Mouse (Mus musculus) cerebellum, postnatal 36 days (tissue): ENCODE results near the gene Carmil2.

Experiments
- DNase-seq, 2 experiments: peaks; one replicate each; pipeline ENCODE4 v3.0.0; 2021 to 2022; ENCODE audit warnings: mixed read lengths in 2 of 2

Carmil2 gene

DNA sequence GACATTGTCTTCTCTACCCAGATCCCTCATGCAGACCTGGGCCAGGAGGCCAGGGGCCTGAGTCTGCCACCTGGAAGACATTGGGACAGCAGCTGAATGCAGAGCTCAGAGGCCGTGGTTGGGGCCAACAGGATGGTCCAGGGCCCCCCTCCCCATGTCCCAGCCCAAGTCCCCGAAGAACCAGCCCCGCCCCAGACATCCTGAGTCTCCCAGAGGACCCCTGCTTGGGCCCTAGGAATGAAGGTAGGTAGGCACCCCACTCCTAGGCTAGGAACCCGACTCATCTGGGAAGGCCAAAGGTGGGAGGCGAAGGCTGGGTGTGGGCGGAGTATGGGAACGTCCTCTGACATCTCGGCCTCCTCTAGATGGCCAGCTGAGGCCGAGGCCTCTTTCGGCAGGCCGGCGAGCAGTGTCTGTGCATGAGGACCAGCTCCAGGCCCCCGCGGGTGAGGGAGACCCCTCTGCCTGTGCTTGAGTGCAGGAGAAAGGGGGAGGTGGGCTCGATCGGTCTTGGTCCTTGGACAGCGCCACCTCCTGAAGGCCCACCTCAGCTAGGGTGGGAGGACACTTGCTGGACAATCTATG lies 11.2 kb downstream of the Carmil2 start:
- DNase-seq = no peak

DNA sequence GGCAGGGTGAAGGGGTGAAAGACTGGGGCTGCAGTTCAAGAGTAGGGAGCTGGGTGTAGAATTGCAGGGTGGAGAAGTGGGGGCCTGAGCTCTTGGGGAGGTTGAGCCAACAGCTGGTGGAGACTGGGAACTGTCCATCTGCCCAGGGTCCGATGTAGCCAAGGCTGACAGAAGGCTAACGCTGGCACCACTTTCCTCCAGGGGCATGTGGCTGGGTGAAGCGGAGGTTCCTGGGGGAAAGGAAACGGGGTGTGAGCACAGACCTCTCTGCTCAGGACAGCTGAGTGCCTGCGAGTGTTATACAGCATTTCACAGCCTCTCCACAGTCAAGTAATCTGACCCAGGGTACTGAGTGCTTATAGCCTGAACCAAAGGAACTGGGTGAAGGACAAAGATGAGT lies 12.7 kb downstream of the Carmil2 start:
- DNase-seq = no peak

GRCm38 (mm10) chr8:105699488-105700215 lies 13.6 kb downstream of the Carmil2 start:
- no peak for DNase-seq

DNA sequence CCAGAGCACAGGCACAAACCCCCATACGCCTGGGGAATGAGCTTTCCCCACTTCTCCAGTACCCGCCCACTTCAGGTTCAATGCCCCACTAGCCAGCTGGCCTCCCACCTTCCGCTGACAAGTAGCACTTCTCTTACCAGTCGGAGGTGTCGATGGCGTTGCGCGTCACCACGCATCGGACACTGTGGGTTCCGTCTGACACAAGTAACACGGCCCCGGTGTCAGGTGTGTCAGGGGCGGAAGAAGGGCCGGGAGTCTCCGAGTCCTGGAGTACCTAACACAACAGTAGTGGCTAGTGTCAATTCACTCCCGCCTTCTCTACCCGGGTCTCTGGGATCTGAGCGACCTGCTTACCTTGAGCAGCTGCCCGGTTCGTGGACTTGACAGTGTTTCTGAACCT lies 14.5 kb downstream of the Carmil2 start:
- DNase-seq = peak in 1 of 2 experiments; percentile 64

DNA sequence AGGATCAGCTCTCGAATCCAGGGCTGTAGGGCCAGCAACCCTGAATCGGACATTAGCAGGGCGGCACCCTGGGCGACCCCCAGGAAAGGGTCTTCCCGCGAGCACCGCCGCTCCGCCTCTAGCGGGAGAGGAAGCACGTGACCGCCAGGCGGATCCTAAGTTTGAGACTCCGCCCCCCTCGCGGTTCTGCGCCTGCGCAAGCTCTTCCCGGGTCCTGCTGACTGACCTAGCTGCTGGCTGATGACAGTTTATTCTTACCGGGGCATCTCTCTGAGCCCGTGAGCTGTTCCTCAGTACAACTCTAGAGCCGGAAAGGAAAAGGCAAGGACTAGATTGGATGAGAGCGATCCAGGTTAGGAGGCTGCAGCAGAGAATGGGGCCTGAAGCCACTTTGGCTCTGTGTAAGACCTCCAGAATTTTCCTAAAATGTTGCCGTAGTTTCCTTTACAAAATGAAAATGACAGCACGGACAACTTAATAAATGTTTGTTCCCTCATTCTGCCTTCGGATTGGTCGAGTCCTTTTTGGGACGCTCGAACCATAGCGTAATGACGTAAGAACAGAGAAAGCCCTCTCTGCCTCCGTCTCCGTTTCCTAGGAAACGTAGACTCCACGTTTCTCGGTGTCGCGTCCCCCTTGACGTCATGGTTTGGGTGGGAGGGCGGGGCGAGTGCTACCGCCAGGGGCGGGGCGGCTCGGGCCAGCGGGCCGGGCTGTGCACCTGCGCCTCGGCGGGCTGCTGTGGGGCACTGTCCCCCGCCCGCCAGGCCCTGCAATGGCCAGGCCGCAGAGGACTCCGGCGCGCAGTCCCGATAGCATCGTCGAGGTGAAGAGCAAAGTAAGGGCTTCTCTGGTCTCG lies 15.1 kb downstream of the Carmil2 start, which contains the start of the genes Acd and Pard6a:
Acd (minus strand) TSS at position 137 of the 859 bp plus-strand sequence.
Pard6a (plus strand) TSS at position 183 of the 859 bp plus-strand sequence.
- peak; percentile 96 to 97 for DNase-seq

GRCm38 (mm10) chr8:105702001-105702401 lies 15.9 kb downstream of the Carmil2 start:
- DNase-seq = peak; percentile 41 to 43

DNA sequence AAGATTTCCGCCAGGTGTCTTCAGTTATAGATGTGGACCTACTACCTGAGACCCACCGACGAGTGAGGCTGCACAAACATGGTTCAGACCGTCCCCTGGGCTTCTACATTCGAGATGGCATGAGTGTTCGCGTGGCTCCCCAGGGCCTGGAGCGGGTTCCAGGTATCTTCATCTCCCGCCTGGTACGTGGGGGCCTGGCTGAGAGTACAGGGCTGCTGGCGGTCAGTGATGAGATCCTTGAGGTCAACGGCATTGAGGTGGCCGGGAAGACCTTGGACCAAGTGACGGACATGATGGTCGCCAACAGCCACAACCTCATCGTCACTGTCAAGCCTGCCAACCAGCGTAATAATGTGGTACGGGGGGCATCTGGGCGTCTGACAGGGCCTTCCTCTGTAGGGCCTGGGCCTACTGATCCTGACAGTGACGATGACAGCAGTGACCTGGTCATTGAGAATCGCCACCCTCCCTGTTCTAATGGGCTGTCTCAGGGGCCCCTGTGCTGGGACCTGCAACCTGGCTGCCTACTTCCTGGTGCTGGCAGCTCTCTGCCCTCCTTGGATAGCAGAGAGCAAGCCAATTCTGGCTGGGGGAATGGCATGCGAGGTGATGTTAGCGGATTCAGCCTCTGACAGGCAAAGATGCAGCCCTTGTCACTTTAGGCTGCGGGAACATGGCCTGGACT lies 16.8 kb downstream of the Carmil2 start:
- peak; percentile 43 to 53 for DNase-seq

DNA sequence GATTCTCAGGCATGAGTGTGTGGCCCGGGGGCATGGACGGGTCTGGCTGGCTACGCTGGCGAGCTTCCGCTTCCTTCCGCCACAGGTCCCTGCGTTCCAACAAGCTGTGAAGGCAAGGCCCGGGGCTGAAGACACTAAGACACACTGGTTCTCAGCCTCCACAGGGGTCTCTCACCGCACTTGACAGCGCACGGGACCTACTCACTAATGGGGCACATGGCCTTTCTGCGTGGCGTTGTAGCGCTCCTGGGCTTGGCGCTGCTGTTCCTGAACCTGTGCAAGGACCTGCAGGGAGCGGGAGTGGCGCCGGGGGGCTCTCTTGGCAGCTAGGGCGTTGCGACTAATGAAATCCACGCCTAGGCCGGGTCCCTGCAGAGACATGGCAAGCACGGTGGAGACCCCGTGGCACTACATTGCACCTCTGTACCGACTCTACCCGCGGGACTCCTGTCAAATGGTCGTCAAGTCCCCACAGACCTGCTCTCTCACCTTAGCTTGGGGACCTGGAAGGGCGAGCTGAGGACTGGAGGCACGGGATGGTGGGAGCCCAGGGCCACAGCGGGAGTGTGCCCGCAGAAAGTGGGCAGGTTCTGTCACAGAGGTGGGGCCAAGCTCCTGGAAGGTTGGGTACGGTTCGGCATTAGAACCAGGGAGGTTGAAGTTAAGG lies 18.2 kb downstream of the Carmil2 start:
- DNase-seq = peak; percentile 49 to 50

GRCm38 (mm10) chr8:105704955-105705354 lies 18.9 kb downstream of the Carmil2 start:
- DNase-seq = peak; percentile 85 to 87

- no peak for DNase-seq
Observed at GRCm38 (mm10) chr8:105706426-105706825, 20.4 kb downstream of the Carmil2 start.

DNA sequence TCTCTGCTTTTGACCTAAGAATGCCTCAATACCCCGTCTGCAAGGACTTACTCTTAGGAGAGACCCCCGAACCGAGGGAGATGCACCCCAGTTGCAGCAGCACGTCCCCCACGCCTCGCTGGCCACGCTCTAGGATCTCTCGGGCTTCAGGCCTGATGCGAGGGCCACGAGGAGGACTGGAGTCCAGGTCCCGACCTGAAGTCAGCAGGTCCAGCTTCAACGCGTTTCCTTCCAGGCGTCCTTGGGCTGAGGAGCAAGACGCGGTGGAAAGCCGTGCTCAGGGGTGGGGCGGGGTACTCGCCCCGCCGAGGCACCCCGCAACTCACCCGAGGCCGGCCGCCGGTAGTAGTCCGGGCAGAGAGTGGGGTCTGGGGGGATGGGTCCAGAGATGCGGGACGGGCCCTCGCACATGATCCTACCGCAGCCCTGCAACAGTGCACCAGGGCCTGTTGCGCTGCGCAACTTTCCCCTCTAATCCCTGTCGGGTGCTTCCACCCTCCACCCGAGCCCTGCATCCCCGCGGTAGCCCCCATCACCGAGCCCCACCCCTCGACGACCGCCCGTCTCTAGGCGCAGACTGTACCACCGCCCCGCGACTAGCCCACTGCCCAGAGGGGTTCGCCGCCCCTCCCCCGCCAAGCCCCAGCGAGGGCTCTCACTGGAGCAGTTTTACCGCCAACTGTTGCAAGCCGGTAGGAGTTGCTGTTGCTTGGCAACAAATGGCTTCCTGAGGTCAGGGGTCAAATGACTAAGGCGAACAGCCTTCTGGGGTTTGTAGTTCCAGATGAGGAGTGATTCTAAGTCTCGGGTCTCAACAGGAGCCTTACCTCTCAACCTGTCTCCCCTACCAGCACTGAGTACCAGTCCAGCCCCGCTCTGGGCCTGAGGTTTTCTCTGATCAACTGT lies 21.7 kb downstream of the Carmil2 start, which contains the start of the genes 4933405L10Rik and Enkd1:
4933405L10Rik (plus strand) TSS at position 158 of the 906 bp plus-strand sequence.
Enkd1 (minus strand) TSS at position 713 of the 906 bp plus-strand sequence.
- peak; percentile 79 to 82 for DNase-seq

DNA sequence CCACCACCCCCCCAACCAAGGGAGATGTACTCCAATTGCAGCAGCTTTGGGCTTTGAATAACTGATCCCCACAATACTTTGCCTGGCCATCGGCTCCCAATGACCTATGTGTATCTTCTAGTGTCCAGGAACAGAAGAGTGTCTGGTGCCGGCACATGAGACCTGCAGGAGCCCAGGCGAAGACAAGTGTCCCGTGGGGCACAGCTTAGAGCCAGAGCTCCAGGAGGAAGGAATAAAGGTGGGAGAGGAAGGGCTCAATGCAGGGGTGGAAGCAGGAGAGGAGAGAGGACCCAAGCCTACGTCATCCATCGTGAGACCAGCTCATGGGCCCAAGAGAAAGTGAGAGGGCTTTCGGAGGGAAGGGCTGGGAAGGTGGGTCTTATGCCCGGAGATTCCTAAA lies 22.6 kb downstream of the Carmil2 start:
- no peak for DNase-seq

DNA sequence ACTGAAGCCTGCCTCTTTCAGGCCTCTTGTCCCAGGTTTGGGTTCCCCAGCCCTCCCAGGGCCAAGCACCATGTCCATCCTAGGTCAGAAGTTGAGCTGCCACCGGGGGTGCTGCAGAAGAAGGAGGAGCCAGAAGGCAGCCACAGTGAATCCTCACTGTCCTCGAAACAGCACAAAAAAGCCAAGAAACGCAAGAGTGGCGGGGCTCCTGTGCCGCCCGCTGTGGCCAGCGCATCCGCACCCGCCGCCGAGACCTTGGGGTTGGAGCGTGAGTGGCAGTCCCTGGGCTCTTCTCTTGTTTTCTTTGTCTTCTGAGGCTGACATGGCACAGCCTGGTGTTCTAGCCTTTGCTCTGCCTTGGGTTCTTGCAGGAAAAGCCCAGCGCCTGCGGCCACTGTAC lies 23.2 kb downstream of the Carmil2 start:
- no peak for DNase-seq

DNA sequence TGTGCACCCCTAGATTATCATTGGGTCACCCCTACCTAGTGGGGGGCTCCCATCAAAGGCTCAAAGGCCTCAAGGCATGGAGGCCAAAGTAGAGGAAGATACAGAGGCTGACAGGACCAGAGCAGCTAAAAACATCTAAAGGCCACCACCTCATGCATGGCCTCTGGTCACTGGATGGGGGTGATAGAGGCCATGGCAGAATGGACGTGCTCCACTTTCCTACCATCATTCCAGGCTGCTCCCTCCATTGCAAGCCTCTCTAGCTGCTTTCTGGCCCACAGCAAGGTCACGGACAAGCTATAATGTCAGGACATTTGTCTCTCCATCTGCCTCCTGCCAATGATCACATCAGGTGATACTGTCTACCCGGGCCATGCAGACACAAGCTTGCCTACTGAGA lies 26.2 kb downstream of the Carmil2 start:
- DNase-seq = no peak

DNA sequence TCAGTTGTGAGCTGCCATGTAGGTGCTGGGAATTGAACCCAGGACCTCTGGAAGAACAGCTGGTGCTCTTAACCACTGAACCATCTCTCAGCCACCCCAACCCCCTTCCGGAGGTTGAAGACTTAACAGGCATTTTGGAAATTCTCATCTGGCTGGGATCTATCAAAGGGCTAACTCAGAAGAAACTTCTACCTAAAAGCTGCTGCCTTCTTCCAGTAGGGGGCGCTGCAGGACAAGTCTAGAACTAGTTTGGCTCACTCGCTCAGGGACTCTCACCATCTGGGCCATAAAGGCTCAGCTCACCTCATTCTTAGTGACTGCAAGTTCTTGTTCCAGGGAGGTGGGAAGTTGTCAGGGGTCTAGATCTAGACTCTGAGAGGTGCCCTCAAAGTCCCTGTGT lies 28.1 kb downstream of the Carmil2 start:
- DNase-seq = peak; percentile 89 to 95

DNA sequence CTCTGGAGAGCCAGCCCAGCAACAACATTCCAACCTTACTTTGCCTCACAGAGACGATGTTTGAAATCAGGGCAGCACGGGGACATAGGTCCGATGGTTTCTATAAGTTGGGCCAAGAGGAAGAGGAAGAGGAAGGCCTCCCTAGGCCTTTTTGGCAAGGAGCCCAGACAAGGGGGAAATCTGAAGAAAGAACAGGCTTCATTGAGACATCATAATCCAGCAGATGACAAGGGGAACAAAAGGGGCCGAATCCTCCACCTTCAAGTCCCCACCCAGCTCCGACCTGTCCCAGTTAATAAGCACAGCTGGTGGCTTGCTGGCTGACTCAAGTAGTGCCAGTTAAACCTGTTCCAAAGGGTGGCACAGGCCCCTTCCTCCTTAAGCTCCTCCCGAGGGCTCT lies 29.0 kb downstream of the Carmil2 start:
- no peak for DNase-seq

DNA sequence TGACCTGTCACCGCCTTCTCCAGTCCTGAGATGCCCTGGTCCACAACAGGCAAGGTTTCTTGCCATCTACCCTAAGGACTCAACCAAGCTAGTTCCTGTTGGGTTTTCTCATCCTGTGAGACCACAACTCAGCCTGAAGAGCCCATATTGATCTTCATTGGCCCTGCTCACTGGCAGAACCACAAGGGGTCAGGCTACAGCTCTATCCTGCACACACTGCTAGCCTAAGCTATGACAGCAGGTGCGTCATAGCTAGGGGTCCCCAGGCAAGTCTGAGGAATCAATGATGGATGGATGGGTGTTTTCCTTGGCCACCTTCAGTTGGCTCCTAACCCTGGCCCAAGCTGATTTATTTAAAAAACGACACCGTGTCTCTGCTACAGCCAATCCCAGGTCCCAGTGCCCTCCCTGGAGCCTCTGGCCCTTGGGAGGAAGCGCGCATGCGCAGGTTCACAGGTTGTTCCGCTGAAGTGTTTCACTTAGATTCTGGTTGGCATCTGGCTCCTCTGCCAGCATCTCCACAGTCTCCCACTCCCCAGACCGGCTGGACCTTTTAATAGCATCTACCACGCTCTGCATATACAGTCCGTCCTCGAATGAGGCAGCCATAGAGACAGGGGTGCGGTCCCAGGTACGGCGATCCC lies 30.4 kb downstream of the Carmil2 start:
- no peak for DNase-seq

DNA sequence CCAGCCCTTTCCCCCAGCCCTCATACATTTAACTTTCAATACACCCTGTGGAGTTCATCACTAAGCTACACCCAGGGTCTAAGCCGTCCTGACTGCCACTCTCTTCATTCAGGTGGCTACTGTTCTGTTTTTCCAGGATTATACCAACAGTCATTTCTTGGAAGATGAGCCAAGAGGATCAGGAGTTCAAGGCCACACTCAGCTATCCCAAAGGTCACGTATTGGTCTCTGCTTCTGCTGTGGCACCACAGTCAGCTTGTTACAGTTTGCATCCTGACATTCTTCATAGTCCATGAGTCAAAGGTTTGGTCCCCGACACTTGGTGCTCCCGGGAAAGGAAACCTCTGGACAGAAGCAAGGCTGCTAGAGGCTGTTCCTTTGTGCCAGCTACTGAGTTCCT lies 33.6 kb downstream of the Carmil2 start:
- no peak for DNase-seq

GRCm38 (mm10) chr8:105722861-105723260 lies 36.8 kb downstream of the Carmil2 start:
- peak in 1 of 2 experiments; percentile 13 for DNase-seq

DNA sequence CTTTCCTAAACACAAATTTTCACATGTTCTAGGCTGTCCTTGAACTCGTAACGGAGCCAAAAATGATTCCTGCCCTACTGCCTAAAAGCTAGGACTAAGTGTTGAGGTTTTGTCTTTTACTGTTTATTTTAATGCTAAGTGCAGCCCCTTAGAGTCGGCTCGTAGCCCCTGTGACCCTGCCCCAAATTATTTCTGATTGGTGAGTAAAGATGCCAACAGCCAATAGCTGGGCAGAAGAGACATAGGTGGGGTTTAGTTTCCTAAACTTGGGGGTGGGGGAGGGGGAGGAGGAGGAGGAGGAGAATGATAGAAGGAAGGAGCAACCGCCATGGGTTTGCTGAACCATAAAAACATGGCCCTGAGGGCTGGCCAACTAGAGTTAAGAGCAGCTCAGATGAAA lies 39.7 kb downstream of the Carmil2 start:
- no peak for DNase-seq
